9 mouse cellular contexts compared by ENCODE assay signal in the genomic region with DNA sequence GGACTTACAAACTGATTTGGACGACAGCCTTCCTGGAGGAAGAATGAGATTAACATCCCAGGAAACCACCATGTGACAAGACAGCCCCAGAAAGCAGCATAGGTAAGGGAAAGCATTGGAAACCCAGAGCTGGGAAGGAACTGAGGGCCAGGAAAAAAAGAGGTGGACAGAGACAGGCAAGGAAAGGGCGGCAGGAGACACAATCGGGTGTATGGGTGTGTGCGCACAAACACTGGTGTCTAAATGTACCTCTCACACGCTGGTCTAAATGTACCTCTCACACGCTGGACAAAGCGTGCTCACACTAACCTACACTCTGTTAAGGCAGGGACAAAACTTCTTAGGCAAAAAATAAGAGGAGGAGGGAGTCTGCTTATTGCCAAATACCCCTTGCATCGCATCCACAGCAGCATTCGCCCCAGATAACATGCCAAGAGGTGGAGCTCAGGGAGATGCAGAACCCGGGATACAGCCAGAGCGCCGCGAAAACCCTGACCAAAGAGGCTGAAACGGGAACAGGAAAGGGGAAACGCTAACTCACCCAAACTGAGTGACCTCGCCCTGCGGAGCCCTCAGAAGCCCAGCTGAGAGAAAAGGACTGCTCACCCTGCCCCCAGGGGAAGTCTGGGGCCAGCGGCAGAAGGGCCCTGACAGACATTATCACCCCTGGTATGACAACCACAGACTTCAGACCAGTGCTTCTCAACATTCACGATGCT. TPM values are rescaled to one million over a fixed set of nuclear protein-coding genes. Genes with fewer than 3 reads are reported as not detected.
DNase-seq lines count a peak whose midpoint lies in the region; ATAC-seq and TF ChIP-seq lines count a peak whose summit lies in the region.
"Had no signal": no experiment of that assay in that cellular context is flagged by ENCODE, and none has a peak within 500 bp of the region (broad histone marks: within the 10 kb centered on the region; RNA-seq: fewer than 3 reads in every experiment).

No protein-coding gene starts in this region.

- ATAC-seq in erythroblast, adult 5-6 weeks (replicated peaks; ENCODE audit: low FRiP score, poor library complexity, severe bottlenecking) = no peak
- ATAC-seq in forebrain, embryonic 12.5 days (ENCODE audit: low FRiP score) = no peak
- ATAC-seq in midbrain, embryonic 16.5 days = no peak

- no peak for TF ChIP-seq CTCF in C2C12 (IDR thresholded peaks at IDR 0.05; ENCODE audit: control insufficient read depth, insufficient read depth, insufficient read length)

- peaks cover 73% of the 10 kb centered on the region for H3K4me1 ChIP-seq in erythroblast, embryonic 14.5 days (ENCODE audit: control insufficient read depth)
- peaks cover 45% of the 10 kb centered on the region for H3K4me1 ChIP-seq in forebrain, embryonic 12.5 days
- peaks cover 55% of the 10 kb centered on the region for H3K4me1 ChIP-seq in limb, embryonic 10.5 days
- H3K4me1 ChIP-seq in midbrain, embryonic 16.5 days (ENCODE audit: control insufficient read depth, insufficient read depth, low read length) = peaks cover 43% of the 10 kb centered on the region

- peak overlapping the region; percentile 83 for H3K4me3 ChIP-seq in erythroblast, embryonic 14.5 days (replicated peaks)
- H3K4me3 ChIP-seq in C2C12 (ENCODE audit: insufficient read depth, poor library complexity, severe bottlenecking) = no peak overlapping the region
- peak overlapping the region; percentile 66 for H3K4me3 ChIP-seq in forebrain, embryonic 12.5 days (replicated peaks)
- H3K4me3 ChIP-seq in limb, embryonic 10.5 days = peak overlapping the region; percentile 74
- H3K4me3 ChIP-seq in midbrain, embryonic 16.5 days (ENCODE audit: low read depth, low read length) = peak overlapping the region; percentile 81

- H3K79me2 ChIP-seq in C2C12 (ENCODE audit: control insufficient read depth, insufficient read depth) = peaks cover 70% of the 10 kb centered on the region

- H3K9ac ChIP-seq in forebrain, embryonic 12.5 days = peak overlapping the region; percentile 29; the same call in 1 of the 2 replicates
- H3K9ac ChIP-seq in midbrain, embryonic 16.5 days (ENCODE audit: low read depth, low read length) = peak overlapping the region; percentile 58

- peak overlapping the region; percentile 16 for H3ac ChIP-seq in C2C12 (ENCODE audit: control insufficient read depth, insufficient read length, low read depth)

- no peaks in the 10 kb centered on the region for H3K27me3 ChIP-seq in erythroblast, embryonic 14.5 days (ENCODE audit: control insufficient read depth)
- H3K27me3 ChIP-seq in C2C12 (ENCODE audit: control insufficient read depth, insufficient read depth, insufficient read length) = no peaks in the 10 kb centered on the region
- no peaks in the 10 kb centered on the region for H3K27me3 ChIP-seq in forebrain, embryonic 12.5 days
- no peaks in the 10 kb centered on the region for H3K27me3 ChIP-seq in limb, embryonic 10.5 days (ENCODE audit: low read depth, poor library complexity, severe bottlenecking)
- H3K27me3 ChIP-seq in midbrain, embryonic 16.5 days (ENCODE audit: control insufficient read depth, insufficient read depth, low read depth, low read length) = no peaks in the 10 kb centered on the region

- WGBS in forebrain, embryonic 12.5 days = 86% methylated on average over 19 of the region's 19 CpGs
- 85% methylated on average over 19 of the region's 19 CpGs for WGBS in limb, embryonic 10.5 days
- WGBS in midbrain, embryonic 16.5 days = 87% methylated on average over 19 of the region's 19 CpGs

- H3K9me3 ChIP-seq in erythroblast, embryonic 14.5 days (ENCODE audit: control insufficient read depth, low read length) = no peaks in the 10 kb centered on the region
- H3K9me3 ChIP-seq in forebrain, embryonic 12.5 days = no peaks in the 10 kb centered on the region
- no peaks in the 10 kb centered on the region for H3K9me3 ChIP-seq in limb, embryonic 10.5 days (replicated peaks)
- no peaks in the 10 kb centered on the region for H3K9me3 ChIP-seq in midbrain, embryonic 16.5 days (replicated peaks; ENCODE audit: control insufficient read depth, low read length, poor library complexity, severe bottlenecking)

- peaks cover 56% of the 10 kb centered on the region for H3K36me3 ChIP-seq in erythroblast, embryonic 14.5 days (ENCODE audit: control insufficient read depth)
- H3K36me3 ChIP-seq in C2C12 (ENCODE audit: control insufficient read depth, insufficient read depth) = peaks cover 25% of the 10 kb centered on the region
- peaks cover 46% of the 10 kb centered on the region for H3K36me3 ChIP-seq in forebrain, embryonic 12.5 days (replicated peaks)
- H3K36me3 ChIP-seq in limb, embryonic 10.5 days = peaks cover 51% of the 10 kb centered on the region
- H3K36me3 ChIP-seq in midbrain, embryonic 16.5 days (ENCODE audit: control insufficient read depth, insufficient read depth, low read length) = peaks cover 33% of the 10 kb centered on the region

- H3K4me2 ChIP-seq in forebrain, embryonic 12.5 days = peak overlapping the region; percentile 93
- peak overlapping the region; percentile 97 for H3K4me2 ChIP-seq in midbrain, embryonic 16.5 days (ENCODE audit: low read length)

- DNase-seq in limb, embryonic 10.5 days (ENCODE audit: low spot score) = no peak
- no peak for DNase-seq in urinary bladder, postnatal 36 days (ENCODE audit: low spot score in 2 of 2)
- no peak for DNase-seq in right cerebral cortex, adult 18-20 months

- peak overlapping the region; percentile 67 for H3K27ac ChIP-seq in forebrain, embryonic 12.5 days
- peak overlapping the region; percentile 77 for H3K27ac ChIP-seq in limb, embryonic 10.5 days
- peak overlapping the region; percentile 78 for H3K27ac ChIP-seq in midbrain, embryonic 16.5 days (ENCODE audit: low read length)

- H3K79me3 ChIP-seq in C2C12 (ENCODE audit: low read depth) = peaks cover 49% of the 10 kb centered on the region

TF ChIP-seq in C2C12, 6 proteins besides CTCF, POLR2A, EP300 and RAD21:
- TF ChIP-seq MAX (IDR thresholded peaks at IDR 0.05) (no peak), MYOG (IDR thresholded peaks at IDR 0.05; ENCODE audit: control insufficient read depth, extremely low read depth, insufficient read length) (no peak), USF1 (IDR thresholded peaks at IDR 0.05; ENCODE audit: low read depth) (no peak), CEBPB (IDR thresholded peaks at IDR 0.05; ENCODE audit: low read depth) (no peak), MYOD1 (IDR thresholded peaks at IDR 0.05; ENCODE audit: control insufficient read depth, insufficient read length, low read depth) (no peak), FOSL1 (IDR thresholded peaks at IDR 0.05; ENCODE audit: insufficient read depth, low read length, poor library complexity, severe bottlenecking) (no peak)

RNA-seq across cellular contexts. Expression of a gene that starts 0.6 kb away (rescaled TPM):
- polyA plus RNA-seq in erythroblast, embryonic 14.5 days (2012) = 1,232 and 1,322 TPM in 2 replicates
- 423 and 424 TPM in 2 replicates for total RNA-seq in erythroblast, adult 5-6 weeks (2015; ENCODE audit: low replicate concordance)
- total RNA-seq in erythroblast, adult 5-6 weeks (2017; ENCODE audit: low replicate concordance) = 286 and 289 TPM in 2 replicates
- polyA plus RNA-seq in C2C12 (2012; fragmentation: generic; extraction: Trizol) = 4,453 TPM
- 707 and 745 TPM in 2 replicates for polyA plus RNA-seq in forebrain, embryonic 12.5 days (2016; fragmentation: Nextera tagmentation; extraction: Ambion mirVana)
- polyA plus RNA-seq in limb, embryonic 10.5 days (2016; fragmentation: Nextera tagmentation; extraction: Ambion mirVana) = 1,218 and 1,459 TPM in 2 replicates
- 475 and 495 TPM in 2 replicates for polyA plus RNA-seq in midbrain, embryonic 16.5 days (2015; fragmentation: Nextera tagmentation; extraction: Ambion mirVana)

RNA-seq across cellular contexts. Expression of a gene that starts 1.9 kb away (rescaled TPM):
- polyA plus RNA-seq in erythroblast, embryonic 14.5 days (2012) = 5.1 and 5.7 TPM in 2 replicates
- 4.6 and 7.9 TPM in 2 replicates for total RNA-seq in erythroblast, adult 5-6 weeks (2015; ENCODE audit: low replicate concordance)
- total RNA-seq in erythroblast, adult 5-6 weeks (2017; ENCODE audit: low replicate concordance) = 2.1 and 2.6 TPM in 2 replicates
- polyA plus RNA-seq in C2C12 (2012; fragmentation: generic; extraction: Trizol) = 16.9 TPM
- 26.5 and 30.1 TPM in 2 replicates for polyA plus RNA-seq in forebrain, embryonic 12.5 days (2016; fragmentation: Nextera tagmentation; extraction: Ambion mirVana)
- 45.5 and 49.3 TPM in 2 replicates for polyA plus RNA-seq in limb, embryonic 10.5 days (2016; fragmentation: Nextera tagmentation; extraction: Ambion mirVana)
- 21.9 and 23.0 TPM in 2 replicates for polyA plus RNA-seq in midbrain, embryonic 16.5 days (2015; fragmentation: Nextera tagmentation; extraction: Ambion mirVana)

RNA-seq across cellular contexts. Expression of a gene that starts 5.1 kb away (rescaled TPM):
- polyA plus RNA-seq in erythroblast, embryonic 14.5 days (2012) = 0.03 and 0.11 TPM in 2 replicates
- not detected in 2 replicates for total RNA-seq in erythroblast, adult 5-6 weeks (2015; ENCODE audit: low replicate concordance)
- total RNA-seq in erythroblast, adult 5-6 weeks (2017; ENCODE audit: low replicate concordance) = not detected in 2 replicates
- polyA plus RNA-seq in C2C12 (2012; fragmentation: generic; extraction: Trizol) = 0.48 TPM
- polyA plus RNA-seq in forebrain, embryonic 12.5 days (2016; fragmentation: Nextera tagmentation; extraction: Ambion mirVana) = 1.1 and 1.5 TPM in 2 replicates
- polyA plus RNA-seq in limb, embryonic 10.5 days (2016; fragmentation: Nextera tagmentation; extraction: Ambion mirVana) = 2.1 and 2.4 TPM in 2 replicates
- polyA plus RNA-seq in midbrain, embryonic 16.5 days (2015; fragmentation: Nextera tagmentation; extraction: Ambion mirVana) = 0.48 and 0.62 TPM in 2 replicates

RNA-seq across cellular contexts. Expression of a gene that starts 9.7 kb away (rescaled TPM):
- polyA plus RNA-seq in erythroblast, embryonic 14.5 days (2012) = not detected in 2 replicates
- total RNA-seq in erythroblast, adult 5-6 weeks (2015; ENCODE audit: low replicate concordance) = not detected in 2 replicates
- not detected in 2 replicates for total RNA-seq in erythroblast, adult 5-6 weeks (2017; ENCODE audit: low replicate concordance)
- polyA plus RNA-seq in C2C12 (2012; fragmentation: generic; extraction: Trizol) = 0.33 TPM
- not detected in 2 replicates for polyA plus RNA-seq in forebrain, embryonic 12.5 days (2016; fragmentation: Nextera tagmentation; extraction: Ambion mirVana)
- not detected in 2 replicates for polyA plus RNA-seq in limb, embryonic 10.5 days (2016; fragmentation: Nextera tagmentation; extraction: Ambion mirVana)
- not detected in 2 replicates for polyA plus RNA-seq in midbrain, embryonic 16.5 days (2015; fragmentation: Nextera tagmentation; extraction: Ambion mirVana)
- polyA plus RNA-seq: large intestine, adult 2 months had no signal

RNA-seq across cellular contexts. Expression of a gene that starts 11.0 kb away (rescaled TPM):
- polyA plus RNA-seq in erythroblast, embryonic 14.5 days (2012) = 0.07 TPM in 2 replicates
- 1.5 and 1.9 TPM in 2 replicates for total RNA-seq in erythroblast, adult 5-6 weeks (2015; ENCODE audit: low replicate concordance)
- 0.77 and 2.2 TPM in 2 replicates for total RNA-seq in erythroblast, adult 5-6 weeks (2017; ENCODE audit: low replicate concordance)
- polyA plus RNA-seq in C2C12 (2012; fragmentation: generic; extraction: Trizol) = 5.6 TPM
- polyA plus RNA-seq in forebrain, embryonic 12.5 days (2016; fragmentation: Nextera tagmentation; extraction: Ambion mirVana) = 3.8 and 3.9 TPM in 2 replicates
- 3.7 and 4.7 TPM in 2 replicates for polyA plus RNA-seq in limb, embryonic 10.5 days (2016; fragmentation: Nextera tagmentation; extraction: Ambion mirVana)
- 2.3 and 3.4 TPM in 2 replicates for polyA plus RNA-seq in midbrain, embryonic 16.5 days (2015; fragmentation: Nextera tagmentation; extraction: Ambion mirVana)
